Mouse (Mus musculus) myocyte (in vitro differentiated cells): ENCODE measurements around the gene Sycp3. TPM values are rescaled to one million over a fixed set of nuclear protein-coding genes. Genes with fewer than 3 reads are reported as not detected.

ENCODE experiments used
- H3K27me3 ChIP-seq: one replicate; pipeline ENCODE4 v1.6.1; 2011; ENCODE audit not compliant: control insufficient read depth, insufficient read depth, insufficient read length
- H3K36me3 ChIP-seq: one replicate; pipeline ENCODE4 v1.6.1; 2011; ENCODE audit not compliant: control insufficient read depth, insufficient read depth
- H3K4me2 ChIP-seq: one replicate; pipeline ENCODE4 v1.6.1; 2011; ENCODE audit warnings: low read depth, control low read depth
- H3K4me3 ChIP-seq: one replicate; pipeline ENCODE4 v1.5.1; 2011; ENCODE audit warnings: mild to moderate bottlenecking, control low read depth, moderate library complexity
- H3K79me2 ChIP-seq: one replicate; pipeline ENCODE4 v1.6.1; 2011; ENCODE audit not compliant: control insufficient read depth, insufficient read depth
- H3ac ChIP-seq: one replicate; pipeline ENCODE4 v1.6.1; 2011; ENCODE audit not compliant: control insufficient read depth, insufficient read length
- POLR2A ChIP-seq: IDR thresholded peaks from one replicate; pipeline ENCODE4 v1.6.1; 2011; ENCODE audit warnings: low read depth, mild to moderate bottlenecking, control low read depth, moderate library complexity; ENCODE audit not compliant: insufficient read length
- TCF12 ChIP-seq: IDR thresholded peaks from one replicate; pipeline ENCODE4 v1.6.1; 2011; ENCODE audit warnings: mild to moderate bottlenecking, control low read depth; ENCODE audit not compliant: poor library complexity, insufficient read depth, severe bottlenecking
- USF1 ChIP-seq: IDR thresholded peaks from one replicate; pipeline ENCODE4 v1.6.1; 2011; ENCODE audit warnings: low read depth, mild to moderate bottlenecking, control low read depth, moderate library complexity
- polyA plus RNA-seq: library from polyadenylated mRNA; unstranded; fragments of >200 nt; fragmentation: generic; extraction: Trizol; gene quantifications from one replicate; pipeline ENCODE4 v1.2.1, GENCODE M21; 2012; ENCODE audit warnings: missing spikeins

The Sycp3 gene
- polyA plus RNA-seq, 1 experiment = not detected

GRCm38 (mm10) chr10:88522795-88523194, 63.4 kb downstream of the Sycp3 start:
- Histone ChIP-seq H3ac (no peak overlapping the region), H3K27me3 (no peaks in the 10 kb centered on the region), H3K4me3 (no peak overlapping the region), H3K79me2 (no peaks in the 10 kb centered on the region), H3K36me3 (no peaks in the 10 kb centered on the region), H3K4me2 (no peak overlapping the region)
- TF ChIP-seq POLR2A (no peak), TCF12 (no peak), USF1 (no peak)

Other genes with a start within 250 kb of the Sycp3 start
- gene Dram1, start 80.5 kb upstream of the Sycp3 start, polyA plus RNA-seq = 1.7 TPM
- 4.6 TPM for gene Gnptab, start 80.4 kb upstream of the Sycp3 start, polyA plus RNA-seq
- gene Chpt1, start 44.5 kb downstream of the Sycp3 start, polyA plus RNA-seq = 29.6 TPM
- 21.9 TPM for gene Mybpc1, start 145.6 kb downstream of the Sycp3 start, polyA plus RNA-seq
- gene Spic, start 225.4 kb downstream of the Sycp3 start, polyA plus RNA-seq = not detected